Mouse (Mus musculus) lung, postnatal 0 days (tissue): ENCODE data around the gene Lgalsl. TPM values are rescaled to one million over a fixed set of nuclear protein-coding genes. Genes with fewer than 3 reads are reported as not detected.

ENCODE experiments used
- ATAC-seq: fragments of 200-750 bp; cut with Nextera tagmentation; 2 replicates; pipeline ENCODE4 v1.8.0; 2017; ENCODE audit warnings: moderate library complexity
- DNase-seq: peaks from one replicate; pipeline ENCODE4 v3.0.0-alpha.2; 2016; ENCODE audit warnings: low spot score
- H3K27ac ChIP-seq: fragments of 300-500 bp; sonication (generic); 2 replicates; pipeline ENCODE4 v1.5.1; 2014; ENCODE audit warnings: antibody characterized with exemption, mild to moderate bottlenecking, low read length, mixed read lengths
- H3K27me3 ChIP-seq: fragments of 300-500 bp; sonication (generic); replicated peaks from 2 replicates; pipeline ENCODE4 v1.6.1; 2014; ENCODE audit warnings: low read length, mixed read lengths; ENCODE audit not compliant: insufficient read depth
- H3K36me3 ChIP-seq: fragments of 300-500 bp; sonication (generic); 2 replicates; pipeline ENCODE4 v1.6.1; 2014; ENCODE audit warnings: low read length, mixed read lengths; ENCODE audit not compliant: insufficient read depth
- H3K4me1 ChIP-seq: fragments of 300-500 bp; sonication (generic); 2 replicates; pipeline ENCODE4 v1.6.1; 2014; ENCODE audit warnings: antibody characterized with exemption, low read depth, low read length, mixed read lengths; ENCODE audit not compliant: insufficient read depth
- H3K4me2 ChIP-seq: fragments of 300-500 bp; sonication (generic); replicated peaks from 2 replicates; pipeline ENCODE4 v1.6.1; 2014; ENCODE audit warnings: low read depth, mild to moderate bottlenecking, low read length, moderate library complexity, mixed read lengths
- H3K4me3 ChIP-seq: fragments of 300-500 bp; sonication (generic); 2 replicates; pipeline ENCODE4 v1.5.1; 2014; ENCODE audit warnings: low read depth, low read length
- H3K9ac ChIP-seq: fragments of 300-500 bp; sonication (generic); replicated peaks from 2 replicates; pipeline ENCODE4 v1.6.1; 2014; ENCODE audit warnings: low read depth, mild to moderate bottlenecking
- H3K9me3 ChIP-seq: fragments of 300-500 bp; sonication (generic); 2 replicates; pipeline ENCODE4 v1.6.1; 2016; ENCODE audit warnings: low read length, mixed read lengths
- CTCF ChIP-seq: IDR thresholded peaks from 2 replicates; pipeline ENCODE4 v1.5.1; 2016; ENCODE audit warnings: antibody characterized with exemption, mild to moderate bottlenecking
- EP300 ChIP-seq: IDR thresholded peaks from 2 replicates; pipeline ENCODE4 v1.6.1; 2016; ENCODE audit warnings: antibody characterized with exemption, mild to moderate bottlenecking, control low read depth
- WGBS: fragments of 180-500 bp; shearing (Covaris S2); extraction: QIAGEN DNeasy Blood & Tissue Kit; methylation state at CpG from one replicate; pipeline ENCODE4 v1.1.7; 2014; 5-methylcytosine and 5-hydroxymethylcytosine counted together
- polyA plus RNA-seq: library from polyadenylated mRNA; unstranded; fragments of >200 nt; fragmentation: Nextera tagmentation; extraction: Ambion mirVana; gene quantifications from 2 replicates; pipeline ENCODE4 v1.2.1, GENCODE M21; 2015

The Lgalsl gene
- polyA plus RNA-seq, 1 experiment from 2014 or later = 39.6 TPM

DNA sequence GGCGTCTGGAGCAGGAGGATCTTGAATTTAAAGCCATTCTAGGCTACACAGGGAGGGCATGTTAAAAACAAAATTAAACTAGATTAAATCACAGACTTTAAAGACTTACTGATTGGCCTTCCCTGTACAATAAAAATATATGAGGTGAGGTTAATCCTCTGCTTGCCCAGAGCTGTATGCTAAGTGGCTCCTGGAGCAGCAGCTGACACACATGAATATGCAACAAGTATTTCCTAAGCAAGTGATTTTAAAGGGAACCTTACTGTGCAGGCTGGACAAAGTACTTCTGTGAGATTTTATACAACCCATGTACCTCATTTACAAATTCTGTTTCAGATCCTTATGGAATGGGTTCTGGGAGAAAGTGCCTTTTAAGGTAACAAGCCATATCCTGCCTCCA, 41.8 kb downstream of the Lgalsl start:
- no peak overlapping the region for H3K4me2 ChIP-seq
- TF ChIP-seq EP300 = no peak
- no peak for TF ChIP-seq CTCF

DNA sequence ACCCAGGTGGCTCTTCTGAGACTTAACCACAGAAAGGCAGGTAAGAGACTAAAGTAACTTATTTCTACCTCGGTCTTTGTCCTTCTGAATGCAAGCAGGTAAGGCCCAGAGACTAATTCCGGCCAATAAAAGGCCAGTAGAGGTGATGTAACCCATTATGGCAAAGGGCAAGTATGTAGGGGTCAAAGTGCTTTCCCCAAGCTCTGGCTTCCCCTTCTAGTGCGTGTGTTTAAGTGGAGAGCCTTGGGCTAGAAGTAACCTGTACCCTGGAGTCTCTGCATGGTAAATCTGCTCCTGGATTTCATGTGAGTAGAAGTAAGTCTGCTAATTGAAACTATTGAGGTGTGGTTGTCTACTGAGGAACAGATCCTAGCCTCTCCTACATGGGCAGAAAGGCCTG, 42.8 kb downstream of the Lgalsl start:
- H3K9me3 ChIP-seq = peaks cover 3% of the 10 kb centered on the region; the same call in 1 of the 2 replicates
- no peaks in the 10 kb centered on the region for H3K36me3 ChIP-seq
- DNase-seq = no peak
- H3K27me3 ChIP-seq = no peaks in the 10 kb centered on the region
- no peak overlapping the region for H3K4me2 ChIP-seq
- TF ChIP-seq CTCF (no peak), EP300 (no peak)
- no peak overlapping the region for H3K4me3 ChIP-seq
- no peaks in the 10 kb centered on the region for H3K4me1 ChIP-seq
- no peak overlapping the region for H3K27ac ChIP-seq
- 61% methylated on average over 3 of the region's 3 CpGs for WGBS
- ATAC-seq = no peak
- H3K9ac ChIP-seq = no peak overlapping the region

More for the DNA sequence above, 41.8 kb downstream of the Lgalsl start:
- Histone ChIP-seq H3K9ac (no peak overlapping the region), H3K4me3 (no peak overlapping the region), H3K4me1 (no peaks in the 10 kb centered on the region), H3K36me3 (no peaks in the 10 kb centered on the region), H3K27me3 (no peaks in the 10 kb centered on the region), H3K9me3 (peaks cover 3% of the 10 kb centered on the region; the same call in 1 of the 2 replicates), H3K27ac (no peak overlapping the region)
- DNase-seq (no peak), ATAC-seq (no peak)
- WGBS = 64% methylated on average over 1 of the region's 1 CpGs

DNA sequence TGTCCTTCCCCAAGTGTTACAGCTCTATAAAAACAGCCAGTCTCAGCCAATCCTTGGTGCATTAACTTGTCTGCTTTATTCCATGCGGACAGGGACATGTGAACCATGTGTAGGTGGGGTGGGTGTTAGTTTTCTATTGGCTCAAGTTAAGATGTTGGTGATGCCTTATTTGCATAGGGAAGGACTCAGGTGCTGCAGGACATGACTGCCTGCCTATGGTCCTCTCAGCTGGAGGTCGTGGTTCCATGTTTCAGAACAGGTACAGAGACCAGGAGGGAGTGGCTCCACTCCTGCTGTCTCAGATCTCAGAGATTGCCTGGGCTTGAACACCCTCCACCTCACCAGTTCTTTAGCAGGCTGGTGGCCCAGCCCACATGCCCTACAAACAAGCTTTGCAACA, 44.7 kb downstream of the Lgalsl start:
- no peak overlapping the region for H3K27ac ChIP-seq

DNA sequence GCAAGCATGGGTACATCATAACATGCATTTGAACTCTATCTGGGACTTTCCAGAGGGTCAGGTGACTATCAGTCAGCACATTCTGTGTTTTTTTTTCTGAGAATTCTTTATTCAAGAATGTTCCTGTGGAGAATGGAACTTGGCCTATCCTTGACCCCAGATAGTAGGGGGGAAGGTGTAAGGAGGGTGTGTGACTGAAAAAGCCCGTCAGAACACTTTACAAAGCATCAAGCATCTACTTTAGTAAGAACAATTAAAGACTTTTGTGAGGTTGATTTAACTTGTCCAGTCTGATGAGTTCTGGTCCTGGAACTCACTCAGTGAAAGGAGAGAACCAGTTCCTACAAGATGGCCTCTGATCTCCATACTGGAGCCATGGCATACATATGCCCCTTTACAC, 45.7 kb downstream of the Lgalsl start:
- Histone ChIP-seq H3K9ac (no peak overlapping the region), H3K27me3 (no peaks in the 10 kb centered on the region), H3K4me3 (no peak overlapping the region), H3K36me3 (no peaks in the 10 kb centered on the region), H3K4me2 (no peak overlapping the region), H3K9me3 (peaks cover 3% of the 10 kb centered on the region; the same call in 1 of the 2 replicates), H3K27ac (no peak overlapping the region), H3K4me1 (no peaks in the 10 kb centered on the region)
- 53% methylated on average over 1 of the region's 1 CpGs for WGBS
- DNase-seq (no peak), ATAC-seq (no peak)
- TF ChIP-seq CTCF (no peak), EP300 (no peak)

More for the DNA sequence above, 44.7 kb downstream of the Lgalsl start:
- Histone ChIP-seq H3K36me3 (no peaks in the 10 kb centered on the region), H3K9ac (no peak overlapping the region), H3K4me3 (no peak overlapping the region), H3K27me3 (no peaks in the 10 kb centered on the region), H3K4me1 (no peaks in the 10 kb centered on the region), H3K4me2 (no peak overlapping the region), H3K9me3 (peaks cover 3% of the 10 kb centered on the region; the same call in 1 of the 2 replicates)
- no peak for TF ChIP-seq CTCF
- DNase-seq (no peak), ATAC-seq (no peak)
- 55% methylated on average over 2 of the region's 2 CpGs for WGBS

DNA sequence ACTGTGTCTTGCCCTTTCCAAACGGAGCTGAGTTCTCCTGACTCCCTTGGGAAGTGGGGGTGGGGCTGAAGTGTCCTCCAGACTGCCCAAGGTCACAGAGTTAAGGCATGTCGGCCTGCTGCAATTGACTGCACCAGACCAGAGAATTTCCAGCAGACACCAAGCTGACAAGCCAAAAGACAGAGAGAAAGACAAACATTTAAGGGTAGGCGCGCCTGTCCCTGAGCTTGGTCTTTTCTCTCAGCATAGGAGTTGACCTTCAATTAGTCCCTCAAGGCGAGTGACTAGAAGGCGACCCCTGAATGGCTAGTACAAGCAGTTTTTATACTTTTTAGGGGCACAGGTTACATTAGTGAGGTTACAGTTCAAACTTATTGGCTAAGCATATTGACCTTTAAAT, 46.1 kb downstream of the Lgalsl start:
- no peak for DNase-seq
- Histone ChIP-seq H3K9ac (no peak overlapping the region), H3K36me3 (no peaks in the 10 kb centered on the region), H3K4me3 (no peak overlapping the region), H3K27ac (no peak overlapping the region), H3K4me2 (no peak overlapping the region), H3K4me1 (no peaks in the 10 kb centered on the region), H3K9me3 (peaks cover 3% of the 10 kb centered on the region; the same call in 1 of the 2 replicates), H3K27me3 (no peaks in the 10 kb centered on the region)
- TF ChIP-seq EP300 (no peak), CTCF (no peak)
- 87% methylated on average over 6 of the region's 6 CpGs for WGBS
- no peak for ATAC-seq

DNA sequence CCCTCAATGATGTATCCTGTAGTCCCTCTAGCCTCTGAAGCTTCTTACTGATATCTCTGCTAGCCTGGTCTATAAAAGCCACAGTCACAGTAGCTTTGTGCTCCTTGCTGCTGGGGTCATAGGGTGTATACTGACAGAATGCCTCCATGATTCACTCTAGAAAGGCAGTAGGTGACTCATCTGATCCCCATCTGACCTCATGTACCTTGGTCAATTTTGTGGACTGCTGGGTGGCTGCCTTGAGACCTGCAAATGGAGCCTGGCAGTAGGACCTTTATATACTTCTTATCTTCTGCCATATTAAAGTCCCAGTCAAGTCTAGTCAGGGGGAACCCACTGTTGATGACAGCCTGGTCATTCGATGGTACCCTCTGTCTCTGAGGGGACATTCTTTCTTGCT, 47.4 kb downstream of the Lgalsl start:
- H3K36me3 ChIP-seq = no peaks in the 10 kb centered on the region
- DNase-seq = no peak
- H3K27me3 ChIP-seq = no peaks in the 10 kb centered on the region
- H3K4me2 ChIP-seq = no peak overlapping the region
- no peak for ATAC-seq
- H3K9me3 ChIP-seq = peaks cover 3% of the 10 kb centered on the region; the same call in 1 of the 2 replicates
- TF ChIP-seq CTCF (no peak), EP300 (no peak)
- no peaks in the 10 kb centered on the region for H3K4me1 ChIP-seq
- no peak overlapping the region for H3K27ac ChIP-seq
- no peak overlapping the region for H3K4me3 ChIP-seq
- no peak overlapping the region for H3K9ac ChIP-seq
- WGBS = 81% methylated on average over 1 of the region's 1 CpGs

DNA sequence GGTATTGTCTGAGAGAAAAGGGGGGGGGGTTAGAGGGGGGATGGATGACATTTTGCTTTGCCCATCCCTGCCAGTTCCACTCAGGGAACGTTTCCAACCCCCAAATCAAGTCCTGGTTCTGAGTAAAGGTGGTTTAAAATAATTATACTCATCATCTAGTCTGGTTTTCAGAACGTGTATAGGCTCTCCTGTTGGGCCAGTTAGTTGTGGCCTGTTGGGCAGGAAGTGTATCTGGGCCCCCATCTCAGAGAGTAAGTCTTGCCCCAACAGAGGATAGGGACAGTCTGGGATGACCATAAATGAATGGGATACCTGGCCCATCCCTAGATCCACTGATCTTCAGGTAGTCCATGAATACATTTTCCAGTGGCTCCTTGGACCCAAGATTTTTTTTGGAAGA, 48.2 kb downstream of the Lgalsl start:
- H3K36me3 ChIP-seq = no peaks in the 10 kb centered on the region
- no peak overlapping the region for H3K4me3 ChIP-seq
- DNase-seq (no peak), ATAC-seq (no peak)
- no peak overlapping the region for H3K4me2 ChIP-seq
- H3K4me1 ChIP-seq = no peaks in the 10 kb centered on the region
- peaks cover 3% of the 10 kb centered on the region; the same call in 1 of the 2 replicates for H3K9me3 ChIP-seq
- H3K9ac ChIP-seq = no peak overlapping the region
- WGBS = 53% methylated on average over 2 of the region's 2 CpGs
- H3K27ac ChIP-seq = no peak overlapping the region
- H3K27me3 ChIP-seq = no peaks in the 10 kb centered on the region
- no peak for TF ChIP-seq CTCF
- TF ChIP-seq EP300 = no peak
